Mouse (Mus musculus) cerebellum, adult 11 months (tissue): ENCODE results near the gene Atp6v1b1.

Source experiments
- DNase-seq: peaks from one replicate; pipeline ENCODE4 v3.0.0; 2022

The Atp6v1b1 gene

DNA sequence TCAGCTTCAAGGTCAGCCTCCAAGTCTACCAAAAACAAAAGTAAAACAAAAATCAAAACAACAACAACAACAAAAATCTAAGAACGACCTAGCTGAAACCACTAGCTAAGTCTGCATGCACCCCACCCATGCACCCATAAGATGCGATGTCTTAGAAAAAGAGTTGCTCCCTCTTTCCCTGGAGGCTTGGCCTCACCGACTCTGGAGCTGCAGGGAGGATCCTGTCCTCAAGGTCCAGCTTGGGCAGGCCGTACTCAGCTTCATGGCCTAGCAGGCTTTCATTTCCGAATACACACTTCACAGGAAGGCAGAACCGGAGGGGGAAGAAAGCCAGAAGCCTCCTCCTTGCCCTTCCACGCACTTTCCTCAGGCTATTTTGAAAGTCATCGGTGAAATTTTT lies 25.8 kb upstream of the Atp6v1b1 start:
- no peak for DNase-seq

DNA sequence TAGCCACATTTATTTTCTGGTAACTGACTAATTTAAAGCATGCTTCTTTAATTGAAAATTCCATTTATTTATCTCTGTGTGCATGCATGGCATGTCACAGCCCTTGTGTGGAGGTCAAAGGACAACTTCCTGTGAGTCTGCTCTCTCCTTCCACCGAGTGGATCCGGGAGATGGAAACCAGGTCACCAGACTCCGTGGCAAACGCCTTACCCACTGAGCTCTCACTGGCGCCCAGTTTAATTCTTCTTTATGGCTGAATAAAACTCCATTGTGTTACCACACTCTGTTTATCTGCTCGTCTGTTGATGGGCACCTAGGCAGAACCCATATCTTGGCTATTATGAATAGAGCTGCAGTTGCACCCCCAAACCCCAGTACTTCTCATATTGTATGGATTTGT lies 20.3 kb upstream of the Atp6v1b1 start:
- DNase-seq, result no peak

DNA sequence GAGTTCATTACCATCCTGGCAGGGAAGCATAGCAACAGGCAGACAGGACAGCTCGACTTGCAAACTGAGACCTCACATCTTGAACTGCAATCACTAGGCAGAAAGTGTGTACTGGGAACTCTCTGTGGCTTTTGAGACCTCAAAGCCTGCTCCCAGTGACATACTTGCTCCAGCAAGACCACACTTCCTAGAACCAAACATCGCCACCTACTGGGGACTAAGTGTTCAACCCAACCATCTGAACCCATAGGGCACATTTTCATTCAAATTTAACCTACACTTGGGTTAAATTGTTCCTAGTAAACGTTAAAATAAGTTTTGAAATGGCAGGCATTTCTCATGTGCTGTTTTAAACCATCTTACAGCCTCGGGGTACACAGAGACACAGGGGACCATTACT lies 15.6 kb upstream of the Atp6v1b1 start:
- DNase-seq, result no peak

- no peak for DNase-seq
Measured at GRCm38 (mm10) chr6:83728488-83728887, 14.3 kb upstream of the Atp6v1b1 start.

GRCm38 (mm10) chr6:83729350-83729970 lies 13.3 kb upstream of the Atp6v1b1 start:
- no peak for DNase-seq

DNA sequence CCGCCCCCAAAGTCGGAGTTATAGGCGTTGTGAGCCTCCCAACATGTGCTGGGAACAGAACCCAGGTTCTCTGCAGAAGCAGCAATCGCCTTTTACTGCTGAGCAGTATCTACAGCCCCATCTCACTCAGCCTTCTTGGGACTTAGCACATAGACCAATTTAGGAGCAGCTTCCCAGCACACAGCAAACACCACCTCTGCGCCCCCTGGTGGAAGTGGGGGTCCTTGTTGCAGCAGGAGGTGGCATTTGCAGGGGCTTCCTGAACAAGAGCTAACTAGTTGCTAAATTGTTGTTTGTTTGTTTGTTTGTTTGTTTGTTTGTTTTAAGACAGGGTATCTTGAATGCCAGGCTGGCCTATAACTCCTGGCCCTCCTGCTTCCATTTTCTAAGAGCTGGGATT lies 11.7 kb upstream of the Atp6v1b1 start:
- no peak for DNase-seq

DNA sequence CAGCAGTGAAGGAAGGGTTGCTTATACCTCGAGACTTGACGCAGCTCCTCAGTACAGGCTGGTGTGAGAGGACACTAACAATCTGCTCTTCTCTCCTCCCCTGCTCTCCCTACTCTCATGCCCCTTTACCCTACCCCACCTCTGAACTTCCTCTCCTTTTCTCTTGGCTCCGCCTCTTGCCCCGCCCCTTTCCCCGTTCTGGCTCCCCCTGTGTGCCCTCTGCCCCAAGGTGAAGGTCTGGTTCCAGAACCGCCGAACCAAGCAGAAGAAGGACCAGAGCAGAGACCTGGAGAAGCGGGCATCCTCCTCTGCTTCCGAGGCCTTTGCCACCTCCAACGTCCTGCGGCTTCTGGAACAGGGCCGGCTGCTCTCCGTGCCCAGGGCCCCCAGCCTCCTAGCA lies 5.5 kb upstream of the Atp6v1b1 start:
- no peak for DNase-seq

- no peak for DNase-seq
Measured at GRCm38 (mm10) chr6:83738596-83738995, 4.2 kb upstream of the Atp6v1b1 start.

DNA sequence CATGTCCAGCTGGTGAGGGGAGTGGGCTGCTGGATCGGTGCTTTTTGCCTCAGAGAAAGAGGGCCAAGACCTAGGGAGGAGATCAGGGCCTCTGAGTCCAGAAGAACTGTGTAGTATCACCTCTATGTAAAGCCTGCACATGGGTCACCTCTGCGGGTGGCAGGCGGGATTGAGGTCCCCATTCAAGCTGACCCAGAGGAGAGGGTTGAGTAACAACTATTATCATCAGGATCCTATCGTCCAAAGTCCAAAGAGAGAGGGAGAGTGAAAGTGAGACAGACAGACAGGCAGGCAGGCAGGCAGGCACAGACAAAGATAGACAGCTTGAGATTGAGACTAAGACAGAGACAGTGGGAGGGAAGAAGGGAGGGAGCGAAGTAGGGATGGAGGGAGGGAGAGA lies 422 bp downstream of the Atp6v1b1 start:
- no peak for DNase-seq

DNA sequence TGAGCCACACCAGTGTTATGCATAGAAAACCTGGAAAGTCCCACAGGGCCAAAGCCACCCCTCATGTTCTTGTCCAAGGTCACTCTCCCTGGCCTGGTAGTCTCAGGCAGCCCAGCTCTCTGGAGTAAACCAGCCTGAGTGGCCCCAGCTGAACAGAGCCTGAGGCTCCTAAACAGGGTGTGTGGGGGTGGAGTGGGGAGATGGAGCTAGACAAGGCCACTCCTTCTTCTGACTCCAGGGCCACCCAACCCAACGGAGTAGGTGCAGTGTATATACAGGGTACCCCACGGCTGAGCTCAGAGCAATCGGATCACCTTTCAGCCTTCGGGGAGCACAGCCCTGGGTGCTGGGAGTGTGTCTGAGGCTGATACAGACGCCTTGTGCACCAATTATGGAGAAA lies 1.3 kb downstream of the Atp6v1b1 start:
- DNase-seq, result no peak

GRCm38 (mm10) chr6:83744557-83744956 lies 1.8 kb downstream of the Atp6v1b1 start:
- DNase-seq, result no peak

- DNase-seq, result no peak
Measured at GRCm38 (mm10) chr6:83745466-83745865, 2.7 kb downstream of the Atp6v1b1 start.

- DNase-seq, result no peak
Measured at GRCm38 (mm10) chr6:83749286-83749685, 6.5 kb downstream of the Atp6v1b1 start.

DNA sequence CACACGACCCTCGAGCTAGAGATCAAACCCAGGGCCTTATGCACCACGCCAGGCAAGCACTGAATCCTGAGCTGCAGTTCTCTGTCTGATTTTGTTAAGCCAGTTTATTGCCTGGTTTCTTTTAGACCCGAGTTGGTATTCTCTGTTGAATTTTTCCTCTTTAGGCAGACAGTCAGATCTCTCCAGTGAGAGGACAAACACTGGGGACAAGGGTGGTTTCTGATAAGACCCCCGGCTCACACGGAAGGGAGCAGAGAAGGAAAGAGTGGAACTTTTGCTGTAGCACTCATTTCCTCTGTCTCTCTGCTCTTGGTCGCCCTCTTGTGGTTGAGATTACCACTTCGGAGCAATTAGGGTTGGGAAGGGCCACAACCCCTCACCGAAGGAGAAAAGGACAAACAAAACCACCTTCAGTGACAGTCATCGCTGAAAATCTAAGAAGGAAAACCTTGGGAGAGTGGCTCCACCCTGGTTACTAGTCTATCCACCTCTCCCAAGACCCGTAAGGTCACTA lies 7.4 kb downstream of the Atp6v1b1 start:
- DNase-seq, result peak; percentile 13

DNA sequence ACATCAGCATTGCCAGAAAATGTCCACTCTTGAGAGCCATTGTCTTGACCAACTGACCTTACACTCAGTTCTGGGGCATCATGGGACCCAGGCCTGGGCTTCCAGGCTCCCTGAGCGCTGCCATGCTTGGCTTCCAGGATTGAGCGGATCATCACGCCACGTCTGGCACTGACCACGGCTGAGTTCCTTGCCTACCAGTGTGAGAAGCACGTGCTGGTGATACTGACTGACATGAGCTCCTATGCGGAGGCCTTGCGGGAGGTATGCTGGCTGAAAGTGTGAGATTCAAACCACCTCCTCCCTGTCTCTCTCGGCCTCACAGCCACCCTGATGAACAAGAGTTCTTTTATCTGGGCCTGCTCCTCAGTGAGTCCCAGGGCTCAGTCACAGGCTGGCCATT lies 13.3 kb downstream of the Atp6v1b1 start:
- no peak for DNase-seq

DNA sequence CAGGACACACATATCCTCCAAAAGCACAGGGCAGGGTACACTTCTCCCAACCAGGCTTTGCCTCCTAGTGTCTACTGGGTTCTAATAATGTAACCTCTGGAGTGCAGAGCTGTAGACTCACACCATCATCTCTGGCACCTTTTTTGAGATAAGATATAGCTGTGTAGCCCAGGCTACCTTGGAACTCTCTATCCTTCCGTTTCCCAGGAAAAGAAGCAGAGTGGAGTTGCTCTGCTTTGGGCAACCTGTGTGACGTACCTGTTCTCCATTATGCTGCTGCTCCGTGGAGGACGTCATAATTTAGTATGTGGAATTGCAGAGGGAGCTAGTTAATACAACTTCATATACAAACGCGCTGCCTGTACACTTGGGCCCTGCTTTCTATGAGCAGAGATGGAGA lies 19.6 kb downstream of the Atp6v1b1 start, which contains the start of gene Ankrd53:
TSS of gene Ankrd53 (plus strand) at position 301 of the 400 bp plus-strand sequence.
- DNase-seq, result no peak

DNA sequence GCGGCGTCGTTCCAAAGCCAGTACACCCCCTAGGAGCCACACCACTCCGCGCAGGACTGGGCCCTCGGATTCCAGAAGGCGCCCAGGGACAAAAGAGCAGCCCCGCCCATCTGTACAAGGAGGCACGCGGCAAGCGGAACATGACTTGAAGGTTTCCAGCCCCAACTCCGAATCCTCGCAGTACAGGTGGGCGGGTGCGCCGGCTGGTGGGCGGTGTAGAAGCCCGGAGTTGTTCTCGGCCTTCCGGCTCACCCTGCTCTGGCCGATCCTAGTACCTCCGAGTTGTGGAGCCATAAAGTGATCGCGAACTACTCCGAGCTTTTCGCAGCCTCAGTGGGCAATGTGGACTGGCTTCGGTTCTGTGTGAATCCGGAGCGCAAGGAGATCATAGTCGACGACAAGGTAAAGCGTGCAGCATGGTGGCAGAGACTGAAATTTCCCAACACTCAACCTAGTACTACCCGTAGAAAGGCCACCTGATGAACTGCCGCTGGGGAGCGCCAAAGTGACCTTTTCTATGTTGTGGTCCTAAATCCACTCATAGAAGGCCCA lies 20.2 kb downstream of the Atp6v1b1 start:
- DNase-seq, result no peak

GRCm38 (mm10) chr6:83766982-83767381 lies 24.2 kb downstream of the Atp6v1b1 start:
- DNase-seq, result no peak

- DNase-seq, result no peak
Measured at GRCm38 (mm10) chr6:83768485-83768884, 25.7 kb downstream of the Atp6v1b1 start.

DNA sequence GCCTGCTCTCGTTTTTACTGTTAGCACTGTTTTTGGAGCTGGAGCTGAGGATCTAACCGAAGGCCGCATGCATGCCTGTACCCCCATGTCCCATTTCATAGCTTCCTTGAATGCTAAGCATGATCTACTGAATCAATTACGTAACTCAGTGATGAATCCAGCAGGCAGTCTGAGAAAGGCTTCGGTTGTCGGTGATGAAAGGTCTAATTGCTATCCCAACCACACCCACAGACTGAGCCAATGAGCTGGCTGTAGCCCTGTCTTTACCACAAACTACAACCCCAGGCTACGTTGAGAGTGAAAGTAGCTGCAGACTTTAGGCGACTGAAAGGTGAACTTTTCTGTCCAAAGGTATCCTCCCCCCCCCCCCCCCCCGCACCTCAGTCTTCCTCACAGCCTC lies 31.3 kb downstream of the Atp6v1b1 start:
- no peak for DNase-seq

GRCm38 (mm10) chr6:83774781-83775563 lies 32.2 kb downstream of the Atp6v1b1 start:
- DNase-seq, result no peak

DNA sequence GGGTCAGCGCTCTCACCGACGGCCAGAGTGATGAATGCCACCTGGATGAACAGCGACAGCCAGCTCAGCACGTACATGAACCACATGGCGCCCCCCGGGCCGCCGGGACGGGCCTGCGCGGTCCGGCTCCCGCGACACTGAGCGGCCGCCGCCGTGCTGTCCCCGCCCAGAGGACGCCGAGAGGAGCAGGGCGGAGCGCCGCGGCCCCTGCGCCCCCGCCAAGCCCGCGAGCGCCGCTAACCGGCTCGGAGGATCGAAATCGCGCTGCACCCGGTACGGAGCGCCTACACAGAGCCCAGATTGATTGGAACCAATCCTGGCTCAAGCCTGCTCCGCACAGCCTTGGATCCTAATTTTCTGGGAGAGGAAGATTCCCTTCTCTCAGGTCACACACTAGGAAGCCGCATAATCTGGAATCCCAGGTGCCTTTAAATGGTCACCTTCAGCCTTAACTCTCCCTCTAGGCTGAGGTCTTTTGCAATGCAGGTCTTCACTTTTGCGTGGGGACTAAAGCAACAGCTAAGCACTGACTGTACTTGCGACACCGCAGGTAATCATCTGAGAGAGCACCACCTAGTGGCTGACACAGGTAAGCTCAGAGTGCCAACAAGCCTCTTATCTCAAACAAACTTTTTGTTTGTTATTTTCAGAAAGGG lies 33.0 kb downstream of the Atp6v1b1 start, which contains the start of gene Tex261:
TSS of gene Tex261 (minus strand) at position 176 of the 656 bp plus-strand sequence.
- DNase-seq, result peak; percentile 88

DNA sequence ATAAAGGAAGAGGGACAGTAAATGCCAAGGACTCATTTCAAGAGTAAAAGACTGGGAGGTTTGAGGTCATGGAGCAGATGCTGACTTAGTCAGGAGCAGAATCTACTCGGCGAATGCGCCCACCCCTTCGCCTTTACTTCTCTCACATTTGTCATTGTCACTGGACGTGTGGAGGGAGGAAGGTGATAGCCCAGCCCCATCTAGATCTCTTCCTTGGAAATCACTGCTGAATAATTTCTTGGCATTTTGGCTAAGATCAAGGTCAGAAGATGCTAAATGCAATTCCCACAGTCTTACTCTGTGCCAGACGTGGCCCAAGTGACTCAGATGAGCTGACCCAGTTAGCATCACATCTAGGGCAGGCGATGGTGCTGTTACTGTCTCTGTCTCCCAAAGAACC lies 35.5 kb downstream of the Atp6v1b1 start:
- no peak for DNase-seq
